Mouse (Mus musculus): Measurements from ENCODE around the gene Cirbp. TPM values are rescaled to one million over a fixed set of nuclear protein-coding genes. Genes with fewer than 3 reads are reported as not detected.

Cirbp gene
- total RNA-seq, 2 experiments from 2014 or later, result 88.3 to 103 TPM

GRCm38 (mm10) chr10:80140666-80141035, 25.1 kb upstream of the Cirbp start, which contains the start of gene Cbarp:
TSS of gene Cbarp (minus strand) at chr10:80140835.
- no peak for DNase-seq (ENCODE audit: low spot score in 2 of 2)
- TF ChIP-seq CTCF (conservative IDR thresholded peaks at IDR 0.05), result no peak
- Histone ChIP-seq H3K27ac (peak within 1 kb of the TSS; percentile 99), H3K4me3 (peak within 1 kb of the TSS; percentile 85)

- H3K4me3 ChIP-seq, result peak overlapping the region; percentile 85
- DNase-seq (ENCODE audit: low spot score in 2 of 2), result peak; percentile 97 to 98
- H3K27ac ChIP-seq, result peak overlapping the region; percentile 98
- peak; percentile 77 for TF ChIP-seq CTCF (conservative IDR thresholded peaks at IDR 0.05)
These were observed 24.5 kb upstream of the Cirbp start for GRCm38 (mm10) chr10:80141243-80141642.

- TF ChIP-seq CTCF (conservative IDR thresholded peaks at IDR 0.05), result no peak; the same call in 1 of the 2 replicates
- peak overlapping the region; percentile 85 for H3K4me3 ChIP-seq
- peak overlapping the region; percentile 98 for H3K27ac ChIP-seq
- peak; percentile 94 to 97 for DNase-seq (ENCODE audit: low spot score in 2 of 2)
These were observed 23.8 kb upstream of the Cirbp start for GRCm38 (mm10) chr10:80141786-80142529.

GRCm38 (mm10) chr10:80142530-80142925, 23.3 kb upstream of the Cirbp start:
- peak overlapping the region; percentile 85 for H3K4me3 ChIP-seq
- peak overlapping the region; percentile 98 for H3K27ac ChIP-seq
- TF ChIP-seq CTCF (conservative IDR thresholded peaks at IDR 0.05), result no peak
- no peak for DNase-seq (ENCODE audit: low spot score in 2 of 2)

- TF ChIP-seq CTCF (conservative IDR thresholded peaks at IDR 0.05), result no peak
- DNase-seq (ENCODE audit: low spot score in 2 of 2), result no peak
- H3K4me3 ChIP-seq, result peak overlapping the region; percentile 85
- H3K27ac ChIP-seq, result no peak overlapping the region
These were observed 22.1 kb upstream of the Cirbp start for GRCm38 (mm10) chr10:80143664-80144063.

GRCm38 (mm10) chr10:80144159-80144558, 21.6 kb upstream of the Cirbp start:
- Histone ChIP-seq H3K27ac (no peak overlapping the region), H3K4me3 (no peak overlapping the region; the same call in 1 of the 2 replicates)
- no peak for TF ChIP-seq CTCF (conservative IDR thresholded peaks at IDR 0.05)
- no peak for DNase-seq (ENCODE audit: low spot score in 2 of 2)

GRCm38 (mm10) chr10:80144864-80145838, 20.6 kb upstream of the Cirbp start:
- Histone ChIP-seq H3K27ac (peak overlapping the region; percentile 98), H3K4me3 (no peak overlapping the region)
- TF ChIP-seq CTCF (conservative IDR thresholded peaks at IDR 0.05), result peak; percentile 89
- DNase-seq (ENCODE audit: low spot score in 2 of 2), result peak in 1 of 2 experiments; percentile 78

GRCm38 (mm10) chr10:80145896-80146295, 19.9 kb upstream of the Cirbp start:
- no peak for TF ChIP-seq CTCF (conservative IDR thresholded peaks at IDR 0.05)
- Histone ChIP-seq H3K4me3 (no peak overlapping the region), H3K27ac (peak overlapping the region; percentile 98)
- no peak for DNase-seq (ENCODE audit: low spot score in 2 of 2)

- Histone ChIP-seq H3K4me3 (no peak overlapping the region), H3K27ac (peak overlapping the region; percentile 98)
- no peak for TF ChIP-seq CTCF (conservative IDR thresholded peaks at IDR 0.05)
- no peak for DNase-seq (ENCODE audit: low spot score in 2 of 2)
These were observed 19.2 kb upstream of the Cirbp start for GRCm38 (mm10) chr10:80146568-80147011.

- no peak for DNase-seq (ENCODE audit: low spot score in 2 of 2)
- no peak for TF ChIP-seq CTCF (conservative IDR thresholded peaks at IDR 0.05)
- Histone ChIP-seq H3K4me3 (no peak overlapping the region), H3K27ac (peak overlapping the region; percentile 98)
These were observed 18.6 kb upstream of the Cirbp start for GRCm38 (mm10) chr10:80147146-80147718.

GRCm38 (mm10) chr10:80147719-80148601, 17.8 kb upstream of the Cirbp start, which contains the start of gene Midn:
TSS of gene Midn (plus strand) at chr10:80148272.
- peak; percentile 74 for TF ChIP-seq CTCF (conservative IDR thresholded peaks at IDR 0.05)
- Histone ChIP-seq H3K4me3 (peak within 1 kb of the TSS; percentile 94), H3K27ac (peak within 1 kb of the TSS; percentile 98)
- DNase-seq (ENCODE audit: low spot score in 2 of 2), result peak in 1 of 2 experiments; percentile 68

All from layer of hippocampus, adult 2 months (tissue).